Mouse (Mus musculus) bone marrow macrophage, adult 2 months (primary cell): ENCODE results near the gene Polr2c.

Source experiments
- CTCF ChIP-seq: IDR thresholded peaks from 2 replicates; pipeline ENCODE4 v1.5.1; 2012; ENCODE audit warnings: low read depth, mild to moderate bottlenecking, low read length, moderate library complexity
- POLR2A ChIP-seq: IDR thresholded peaks from 2 replicates; pipeline ENCODE4 v1.6.1; 2012; ENCODE audit warnings: mild to moderate bottlenecking, low read depth, low read length, borderline replicate concordance

GRCm38 (mm10) chr8:94875871-94876150, 18.6 kb downstream of the Polr2c start:
- TF ChIP-seq CTCF (no peak), POLR2A (no peak)
